Mouse (Mus musculus): Measurements from ENCODE around the gene Sgf29. TPM values are rescaled to one million over a fixed set of nuclear protein-coding genes. Genes with fewer than 3 reads are reported as not detected.

Gene Sgf29
- total RNA-seq (2021), result 10 to 100 TPM; 31.1 to 35.4 TPM

GRCm38 (mm10) chr7:126649231-126650051, at the start of gene Sgf29:
TSS of gene Sgf29 (plus strand) at chr7:126649309.
- intact Hi-C loops (cut with DNase I), result loop anchor here (5.0 kb wide), 1 partner anchor 108 kb away; the partner anchor contains the start of gene Mapk3
- DNase-seq (ENCODE audit: low spot score in 2 of 2), result peak; percentile 95

- DNase-seq (ENCODE audit: low spot score in 2 of 2), result no peak
- intact Hi-C loops (cut with DNase I), result no loop called here
Observed at GRCm38 (mm10) chr7:126601896-126602295, 47.2 kb upstream of the Sgf29 start.

GRCm38 (mm10) chr7:126602650-126603049, 46.5 kb upstream of the Sgf29 start:
- DNase-seq (ENCODE audit: low spot score in 2 of 2), result no peak
- intact Hi-C loops (cut with DNase I), result no loop called here

- intact Hi-C loops (cut with DNase I), result no loop called here
- DNase-seq (ENCODE audit: low spot score in 2 of 2), result no peak
Observed at GRCm38 (mm10) chr7:126606611-126607010, 42.5 kb upstream of the Sgf29 start.

- intact Hi-C loops (cut with DNase I), result no loop called here
- no peak for DNase-seq (ENCODE audit: low spot score in 2 of 2)
Observed at GRCm38 (mm10) chr7:126607064-126607463, 42.0 kb upstream of the Sgf29 start.

GRCm38 (mm10) chr7:126607796-126608195, 41.3 kb upstream of the Sgf29 start:
- no peak for DNase-seq (ENCODE audit: low spot score in 2 of 2)
- intact Hi-C loops (cut with DNase I), result no loop called here

- intact Hi-C loops (cut with DNase I), result no loop called here
- no peak for DNase-seq (ENCODE audit: low spot score in 2 of 2)
Observed at GRCm38 (mm10) chr7:126612736-126613135, 36.4 kb upstream of the Sgf29 start.

- intact Hi-C loops (cut with DNase I), result no loop called here
- no peak for DNase-seq (ENCODE audit: low spot score in 2 of 2)
Observed at GRCm38 (mm10) chr7:126616707-126617106, 32.4 kb upstream of the Sgf29 start.

- no peak for DNase-seq (ENCODE audit: low spot score in 2 of 2)
- intact Hi-C loops (cut with DNase I), result no loop called here
Observed at GRCm38 (mm10) chr7:126619559-126620275, 29.4 kb upstream of the Sgf29 start.

GRCm38 (mm10) chr7:126621452-126622359, 27.4 kb upstream of the Sgf29 start:
- DNase-seq (ENCODE audit: low spot score in 2 of 2), result no peak
- intact Hi-C loops (cut with DNase I), result no loop called here

- no peak for DNase-seq (ENCODE audit: low spot score in 2 of 2)
- intact Hi-C loops (cut with DNase I), result no loop called here
Observed at GRCm38 (mm10) chr7:126623381-126623780, 25.7 kb upstream of the Sgf29 start.

- no peak for DNase-seq (ENCODE audit: low spot score in 2 of 2)
- intact Hi-C loops (cut with DNase I), result no loop called here
Observed at GRCm38 (mm10) chr7:126624774-126625173, 24.3 kb upstream of the Sgf29 start.

GRCm38 (mm10) chr7:126625369-126625768, 23.7 kb upstream of the Sgf29 start:
- peak; percentile 34 to 52 for DNase-seq (ENCODE audit: low spot score in 2 of 2)
- intact Hi-C loops (cut with DNase I), result no loop called here

GRCm38 (mm10) chr7:126625807-126626600, 23.1 kb upstream of the Sgf29 start:
- intact Hi-C loops (cut with DNase I), result no loop called here
- no peak for DNase-seq (ENCODE audit: low spot score in 2 of 2)

- no peak for DNase-seq (ENCODE audit: low spot score in 2 of 2)
- intact Hi-C loops (cut with DNase I), result no loop called here
Observed at GRCm38 (mm10) chr7:126628111-126628510, 21.0 kb upstream of the Sgf29 start.

GRCm38 (mm10) chr7:126629915-126630314, 19.2 kb upstream of the Sgf29 start:
- DNase-seq (ENCODE audit: low spot score in 2 of 2), result no peak
- intact Hi-C loops (cut with DNase I), result no loop called here

- intact Hi-C loops (cut with DNase I), result no loop called here
Observed at GRCm38 (mm10) chr7:126630824-126631518, 18.1 kb upstream of the Sgf29 start, which contains the start of gene Nupr1. TSS of gene Nupr1 (minus strand) at chr7:126630861.

GRCm38 (mm10) chr7:126632478-126632877, 16.6 kb upstream of the Sgf29 start:
- intact Hi-C loops (cut with DNase I), result no loop called here
- no peak for DNase-seq (ENCODE audit: low spot score in 2 of 2)

More at GRCm38 (mm10) chr7:126630824-126631518, 18.1 kb upstream of the Sgf29 start, which contains the start of gene Nupr1:
- no peak for DNase-seq (ENCODE audit: low spot score in 2 of 2)

Measured in left cerebral cortex, postnatal 25 days (tissue).